Mouse (Mus musculus): ENCODE measurements around the gene Zcrb1. TPM values are rescaled to one million over a fixed set of nuclear protein-coding genes. Genes with fewer than 3 reads are reported as not detected.
"Not testable (repeated sequence)": the region's sequence is repeated elsewhere in the genome, so short reads cannot be mapped to it uniquely, and the experiment has no call there.

Gene Zcrb1
- polyA plus RNA-seq, 1 experiment = 9.8 TPM

DNA sequence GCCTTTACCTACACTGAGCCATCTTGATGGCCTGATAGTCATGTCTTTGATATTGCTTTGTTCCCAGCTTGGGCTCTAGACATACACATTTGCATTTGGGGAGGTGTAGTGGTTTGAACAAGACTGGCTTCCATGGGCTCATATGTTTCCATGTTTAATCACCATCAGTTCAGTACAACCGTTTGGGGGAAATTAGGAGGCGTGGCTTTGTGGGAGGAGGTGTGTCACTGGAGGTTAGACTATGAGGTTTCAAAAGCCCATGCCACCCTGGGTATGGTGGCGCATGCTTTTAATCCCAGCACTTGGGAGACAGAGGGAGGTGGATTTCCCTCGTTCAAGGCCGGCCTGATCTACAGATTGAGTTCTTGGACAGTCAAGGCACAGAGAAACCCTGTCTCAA, 22.4 kb downstream of the Zcrb1 start:
- TF ChIP-seq POLR2A (IDR thresholded peaks at IDR 0.05; ENCODE audit: low read depth, low read length) = no peak
- no peak for TF ChIP-seq CTCF (IDR thresholded peaks at IDR 0.05; ENCODE audit: extremely low read depth, insufficient read depth, insufficient read length, insufficient replicate concordance)
- H3K27ac ChIP-seq (ENCODE audit: insufficient read depth, low read length) = no peak overlapping the region
- no peaks in the 10 kb centered on the region for H3K27me3 ChIP-seq (ENCODE audit: control insufficient read depth, insufficient read depth, low read length)
- 82% methylated on average over 5 of the region's 5 CpGs for WGBS
- DNase-seq (ENCODE audit: low read depth in 1 of 2, low spot score in 2 of 2) = no peak
- no peaks in the 10 kb centered on the region for H3K36me3 ChIP-seq (ENCODE audit: control insufficient read depth, insufficient read depth, low read length)
- no peaks in the 10 kb centered on the region for H3K4me1 ChIP-seq (ENCODE audit: control insufficient read depth, insufficient read depth, insufficient read length)
- H3K4me3 ChIP-seq (ENCODE audit: extremely low read depth, insufficient read depth, insufficient read length) = no peak overlapping the region

DNA sequence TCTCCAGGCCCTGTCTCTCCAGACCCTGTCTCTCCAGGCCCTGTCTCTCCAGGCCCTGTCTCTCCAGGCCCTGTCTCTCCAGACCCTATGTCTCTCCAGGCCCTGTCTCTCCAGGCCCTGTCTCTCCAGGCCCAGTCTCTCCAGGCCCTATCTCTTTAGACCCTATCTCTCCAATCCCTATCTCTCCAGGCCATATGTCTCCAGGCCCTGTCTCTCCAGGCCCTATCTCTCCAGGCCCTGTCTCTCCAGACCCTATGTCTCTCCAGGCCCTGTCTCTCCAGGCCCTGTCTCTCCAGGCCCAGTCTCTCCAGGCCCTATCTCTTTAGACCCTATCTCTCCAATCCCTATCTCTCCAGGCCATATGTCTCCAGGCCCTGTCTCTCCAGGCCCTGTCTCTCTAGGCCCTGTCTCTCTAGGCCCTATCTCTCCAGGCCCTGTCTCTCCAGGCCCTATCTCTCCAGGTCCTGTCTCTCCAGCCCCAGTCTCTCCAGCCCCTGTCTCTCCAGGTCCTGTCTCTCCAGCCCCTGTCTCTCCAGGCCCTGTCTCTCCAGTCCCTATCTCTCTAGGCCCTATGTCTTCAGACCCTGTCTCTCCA, 25.5 kb downstream of the Zcrb1 start:
- H3K36me3 ChIP-seq (ENCODE audit: control insufficient read depth, insufficient read depth, low read length) = not testable (repeated sequence)

DNA sequence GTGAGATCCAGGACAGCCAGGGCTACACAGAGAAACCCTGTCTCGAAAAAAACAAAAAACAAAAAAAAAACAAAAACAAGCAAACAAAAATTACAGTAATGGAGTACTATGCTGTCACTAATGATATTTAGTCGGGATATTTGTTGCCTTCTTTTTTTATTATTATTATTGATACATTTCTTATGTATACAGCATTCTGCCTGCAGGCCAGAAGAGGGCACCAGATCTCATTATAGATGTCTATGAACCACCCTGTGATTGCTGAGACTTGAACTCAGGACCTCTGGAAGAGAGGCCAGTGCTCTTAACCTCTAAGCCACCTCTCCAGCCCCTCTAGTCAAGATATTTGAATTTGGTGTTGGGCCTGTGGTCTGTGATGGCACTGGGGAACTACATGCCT, 26.3 kb downstream of the Zcrb1 start:
- no peak overlapping the region for H3K27ac ChIP-seq (ENCODE audit: insufficient read depth, low read length)
- no peak for DNase-seq (ENCODE audit: low read depth in 1 of 2, low spot score in 2 of 2)
- H3K36me3 ChIP-seq (ENCODE audit: control insufficient read depth, insufficient read depth, low read length) = no peaks in the 10 kb centered on the region
- H3K4me1 ChIP-seq (ENCODE audit: control insufficient read depth, insufficient read depth, insufficient read length) = no peaks in the 10 kb centered on the region
- H3K27me3 ChIP-seq (ENCODE audit: control insufficient read depth, insufficient read depth, low read length) = no peaks in the 10 kb centered on the region
- H3K4me3 ChIP-seq (ENCODE audit: extremely low read depth, insufficient read depth, insufficient read length) = no peak overlapping the region
- 86% methylated on average over 2 of the region's 2 CpGs for WGBS
- TF ChIP-seq POLR2A (IDR thresholded peaks at IDR 0.05; ENCODE audit: low read depth, low read length) (no peak), CTCF (IDR thresholded peaks at IDR 0.05; ENCODE audit: extremely low read depth, insufficient read depth, insufficient read length, insufficient replicate concordance) (no peak)

More for the DNA sequence above, 25.5 kb downstream of the Zcrb1 start:
- not testable (repeated sequence) for H3K27ac ChIP-seq (ENCODE audit: insufficient read depth, low read length); DNase-seq (ENCODE audit: low read depth in 1 of 2, low spot score in 2 of 2); H3K4me3 ChIP-seq (ENCODE audit: extremely low read depth, insufficient read depth, insufficient read length); H3K4me1 ChIP-seq (ENCODE audit: control insufficient read depth, insufficient read depth, insufficient read length); H3K27me3 ChIP-seq (ENCODE audit: control insufficient read depth, insufficient read depth, low read length)

DNA sequence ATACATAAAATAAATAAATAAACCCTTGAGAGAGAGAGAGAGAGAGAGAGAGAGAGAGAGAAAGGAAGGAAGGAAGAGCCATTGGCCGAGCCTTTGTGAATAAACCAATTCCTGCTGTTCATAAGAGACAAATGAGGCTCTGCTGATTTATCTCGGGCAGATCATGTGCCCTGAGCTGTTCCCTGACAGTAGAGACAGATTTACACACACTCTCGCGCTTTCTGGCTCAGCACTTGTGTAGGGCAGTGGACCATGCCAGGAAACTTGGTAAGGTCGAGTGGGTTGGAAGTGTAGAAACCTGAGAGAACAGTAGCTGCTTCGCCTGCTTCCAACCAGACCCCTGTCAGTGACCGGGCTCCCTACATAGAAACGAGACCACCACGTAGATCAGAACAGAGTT, 29.6 kb downstream of the Zcrb1 start:
- TF ChIP-seq CTCF (IDR thresholded peaks at IDR 0.05; ENCODE audit: extremely low read depth, insufficient read depth, insufficient read length, insufficient replicate concordance) (no peak), POLR2A (IDR thresholded peaks at IDR 0.05; ENCODE audit: low read depth, low read length) (no peak)
- no peaks in the 10 kb centered on the region for H3K36me3 ChIP-seq (ENCODE audit: control insufficient read depth, insufficient read depth, low read length)
- no peak overlapping the region for H3K27ac ChIP-seq (ENCODE audit: insufficient read depth, low read length)
- DNase-seq (ENCODE audit: low read depth in 1 of 2, low spot score in 2 of 2) = no peak
- no peaks in the 10 kb centered on the region for H3K27me3 ChIP-seq (ENCODE audit: control insufficient read depth, insufficient read depth, low read length)
- 63% methylated on average over 9 of the region's 9 CpGs for WGBS
- H3K4me3 ChIP-seq (ENCODE audit: extremely low read depth, insufficient read depth, insufficient read length) = no peak overlapping the region
- no peaks in the 10 kb centered on the region for H3K4me1 ChIP-seq (ENCODE audit: control insufficient read depth, insufficient read depth, insufficient read length)

DNA sequence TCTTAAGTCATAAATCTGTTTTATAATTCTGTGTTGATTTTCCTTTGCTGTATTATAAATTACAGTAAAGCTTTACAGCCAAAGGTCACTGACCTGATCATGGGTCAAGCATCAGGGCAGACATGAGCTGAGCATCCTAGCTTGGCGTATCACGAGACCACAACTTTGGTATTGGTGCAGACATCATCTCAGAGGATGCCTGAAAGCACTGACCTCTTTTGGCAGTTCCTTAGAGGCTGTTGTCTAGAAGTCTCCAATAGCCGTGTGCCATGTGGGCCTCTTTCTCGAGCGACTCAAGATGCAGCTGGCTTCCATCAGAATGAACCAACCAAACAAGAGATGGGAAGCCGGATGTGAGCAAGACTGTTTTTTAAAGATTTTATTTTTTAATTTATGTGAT, 32.6 kb downstream of the Zcrb1 start:
- no peak for DNase-seq (ENCODE audit: low read depth in 1 of 2, low spot score in 2 of 2)
- Histone ChIP-seq H3K4me1 (ENCODE audit: control insufficient read depth, insufficient read depth, insufficient read length) (no peaks in the 10 kb centered on the region), H3K27ac (ENCODE audit: insufficient read depth, low read length) (no peak overlapping the region), H3K4me3 (ENCODE audit: extremely low read depth, insufficient read depth, insufficient read length) (no peak overlapping the region), H3K36me3 (ENCODE audit: control insufficient read depth, insufficient read depth, low read length) (no peaks in the 10 kb centered on the region), H3K27me3 (ENCODE audit: control insufficient read depth, insufficient read depth, low read length) (no peaks in the 10 kb centered on the region)
- TF ChIP-seq CTCF (IDR thresholded peaks at IDR 0.05; ENCODE audit: extremely low read depth, insufficient read depth, insufficient read length, insufficient replicate concordance) (no peak), POLR2A (IDR thresholded peaks at IDR 0.05; ENCODE audit: low read depth, low read length) (no peak)
- WGBS = 92% methylated on average over 6 of the region's 6 CpGs

DNA sequence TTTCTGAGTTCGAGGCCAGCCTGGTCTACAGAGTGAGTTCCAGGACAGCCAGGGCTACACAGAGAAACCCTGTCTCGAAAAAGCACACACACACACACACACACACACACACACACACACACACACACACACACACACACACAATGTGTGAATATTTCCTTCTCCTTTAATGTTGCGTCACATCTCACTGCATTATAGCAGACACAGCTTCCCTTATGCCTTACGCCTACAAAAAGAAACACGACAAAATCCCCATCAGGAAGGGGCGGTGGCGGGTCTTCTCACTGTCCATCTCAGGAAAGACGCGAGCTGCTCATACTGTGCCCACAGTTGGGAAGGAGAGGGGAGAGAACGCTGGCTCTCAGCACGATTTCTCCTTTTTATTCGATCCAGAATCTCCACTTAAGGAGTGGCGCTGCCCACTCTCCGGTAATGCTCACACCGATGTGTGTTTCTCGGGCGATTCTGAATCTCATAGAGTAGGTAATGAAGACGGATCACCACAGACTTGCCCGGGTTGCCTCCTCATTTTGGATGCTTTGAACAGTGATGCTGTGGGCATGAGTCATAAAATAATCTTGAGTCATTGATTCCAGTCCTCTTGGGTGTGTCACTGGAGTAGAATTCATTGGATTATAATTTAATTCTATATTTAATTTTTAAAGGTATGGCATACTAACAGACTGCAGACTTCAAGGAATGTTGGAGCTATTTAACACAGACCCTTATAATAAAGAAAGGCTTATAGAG, 39.6 kb downstream of the Zcrb1 start:
- TF ChIP-seq POLR2A (IDR thresholded peaks at IDR 0.05; ENCODE audit: low read depth, low read length) (no peak), CTCF (IDR thresholded peaks at IDR 0.05; ENCODE audit: extremely low read depth, insufficient read depth, insufficient read length, insufficient replicate concordance) (no peak)
- DNase-seq (ENCODE audit: low read depth in 1 of 2, low spot score in 2 of 2) = no peak
- H3K36me3 ChIP-seq (ENCODE audit: control insufficient read depth, insufficient read depth, low read length) = no peaks in the 10 kb centered on the region
- H3K27me3 ChIP-seq (ENCODE audit: control insufficient read depth, insufficient read depth, low read length) = no peaks in the 10 kb centered on the region
- no peaks in the 10 kb centered on the region for H3K4me1 ChIP-seq (ENCODE audit: control insufficient read depth, insufficient read depth, insufficient read length)
- 87% methylated on average over 19 of the region's 19 CpGs for whole genome bisulfite sequencing
- no peak overlapping the region for H3K27ac ChIP-seq (ENCODE audit: insufficient read depth, low read length)
- H3K4me3 ChIP-seq (ENCODE audit: extremely low read depth, insufficient read depth, insufficient read length) = no peak overlapping the region

DNA sequence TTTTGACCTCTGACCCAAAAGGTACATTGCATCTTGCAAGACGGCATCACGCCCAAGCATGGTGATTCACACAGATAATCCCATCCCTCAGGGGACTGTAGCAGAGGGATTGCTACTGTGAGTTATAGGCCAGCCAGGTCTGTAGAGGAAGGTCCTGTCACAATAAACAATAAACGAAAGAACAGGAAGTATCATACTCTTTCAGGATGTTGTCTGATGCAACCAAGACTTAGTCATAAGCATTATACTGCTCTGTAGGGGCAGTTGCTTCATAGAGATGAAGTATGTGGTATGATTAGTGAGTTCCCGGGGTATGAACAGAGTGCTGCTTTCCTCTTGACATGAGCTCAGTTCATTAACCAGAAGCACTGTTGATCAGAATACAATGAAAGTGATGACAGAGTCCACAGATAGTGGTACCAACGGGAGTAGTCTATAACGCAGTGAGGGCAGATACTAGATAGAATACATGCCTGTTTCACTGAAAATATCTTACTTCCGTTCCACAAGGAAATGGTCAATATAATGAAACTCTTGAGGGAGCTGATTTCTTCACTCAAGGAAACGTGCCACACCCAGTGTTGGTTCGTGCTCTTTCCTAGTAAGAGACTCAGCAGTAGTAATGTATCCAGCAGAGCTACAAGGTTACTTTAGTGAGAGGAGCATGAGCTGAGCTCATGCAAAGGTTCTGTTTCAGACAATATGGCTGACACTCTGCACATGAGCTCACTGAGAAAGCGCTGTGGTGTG, 57.3 kb downstream of the Zcrb1 start:
- WGBS = 82% methylated on average over 10 of the region's 10 CpGs
- no peak overlapping the region for H3K4me3 ChIP-seq (ENCODE audit: extremely low read depth, insufficient read depth, insufficient read length)

More for the DNA sequence above, 57.3 kb downstream of the Zcrb1 start:
- Histone ChIP-seq H3K36me3 (ENCODE audit: control insufficient read depth, insufficient read depth, low read length) (no peaks in the 10 kb centered on the region), H3K27ac (ENCODE audit: insufficient read depth, low read length) (no peak overlapping the region), H3K27me3 (ENCODE audit: control insufficient read depth, insufficient read depth, low read length) (no peaks in the 10 kb centered on the region), H3K4me1 (ENCODE audit: control insufficient read depth, insufficient read depth, insufficient read length) (peaks cover 5% of the 10 kb centered on the region; the same call in 1 of the 2 replicates)
- DNase-seq (ENCODE audit: low read depth in 1 of 2, low spot score in 2 of 2) = no peak
- no peak for TF ChIP-seq CTCF (IDR thresholded peaks at IDR 0.05; ENCODE audit: extremely low read depth, insufficient read depth, insufficient read length, insufficient replicate concordance)
- TF ChIP-seq POLR2A (IDR thresholded peaks at IDR 0.05; ENCODE audit: low read depth, low read length) = no peak
